11 mouse cellular contexts compared by ENCODE assay signal in genomic region chr19:32186594-32187092, GRCm38 (mm10).
A peak's percentile ranks its signal among the peaks of the same experiment; 100 is the strongest.
DNase-seq lines count a peak whose midpoint lies in the region; ATAC-seq and TF ChIP-seq lines count a peak whose summit lies in the region.
"Had no signal": no experiment of that assay in that cellular context is flagged by ENCODE, and none has a peak within 500 bp of the region (broad histone marks: within the 10 kb centered on the region; RNA-seq: fewer than 3 reads in every experiment).

No protein-coding gene starts in this region.

- no peaks in the 10 kb centered on the region for H3K36me3 ChIP-seq in heart, postnatal 0 days (replicated peaks; ENCODE audit: control insufficient read depth, insufficient read depth, low read length)
- H3K36me3 ChIP-seq in liver, embryonic 14.5 days (replicated peaks; ENCODE audit: control insufficient read depth, insufficient read depth, low read depth): no peaks in the 10 kb centered on the region
- no peaks in the 10 kb centered on the region for H3K36me3 ChIP-seq in thymus, adult 2 months (ENCODE audit: control insufficient read depth, insufficient read depth, low read length)
- H3K36me3 ChIP-seq in midbrain, embryonic 14.5 days (ENCODE audit: control insufficient read depth, insufficient read depth, low read length): no peaks in the 10 kb centered on the region
- H3K36me3 ChIP-seq: hindbrain, embryonic 15.5 days; neural tube, embryonic 12.5 days had no signal

- no peak for TF ChIP-seq CTCF in left cerebral cortex, adult 2 months (IDR thresholded peaks at IDR 0.05)
- TF ChIP-seq CTCF in heart, postnatal 0 days (IDR thresholded peaks at IDR 0.05; ENCODE audit: low read depth): no peak
- no peak for TF ChIP-seq CTCF in liver, embryonic 14.5 days (IDR thresholded peaks at IDR 0.05; ENCODE audit: low read depth)
- no peak for TF ChIP-seq CTCF in thymus, adult 2 months (IDR thresholded peaks at IDR 0.05; ENCODE audit: borderline replicate concordance, control insufficient read depth, extremely low read depth, insufficient read depth, low read length, poor library complexity)

- ATAC-seq in heart, postnatal 0 days (ENCODE audit: insufficient read depth, low read depth): 0 out of 2 replicates have a peak, but pooled peaks have one; percentile 22
- 0 out of 2 replicates have a peak, but pooled peaks have one; percentile 24 for ATAC-seq in liver, embryonic 14.5 days (ENCODE audit: insufficient read depth)
- ATAC-seq in midbrain, embryonic 14.5 days (ENCODE audit: low FRiP score, low TSS enrichment): no peak

- H3K27ac ChIP-seq in left cerebral cortex, adult 2 months: peak overlapping the region; percentile 47
- peak overlapping the region; percentile 74 for H3K27ac ChIP-seq in heart, postnatal 0 days (ENCODE audit: low read depth)
- H3K27ac ChIP-seq in liver, embryonic 14.5 days: peak overlapping the region; percentile 50
- peak overlapping the region; percentile 50; the same call in 1 of the 2 replicates for H3K27ac ChIP-seq in thymus, adult 2 months (ENCODE audit: control insufficient read depth, insufficient read depth, low read length)
- H3K27ac ChIP-seq in midbrain, embryonic 14.5 days (replicated peaks; ENCODE audit: low read depth, low read length): no peak overlapping the region
- H3K27ac ChIP-seq: hindbrain, embryonic 15.5 days; neural tube, embryonic 12.5 days had no signal

- no peak for TF ChIP-seq POLR2A in thymus, adult 2 months (IDR thresholded peaks at IDR 0.05; ENCODE audit: control insufficient read depth, extremely low read depth, insufficient read depth, low read length, poor library complexity)

- H3K9ac ChIP-seq in heart, postnatal 0 days (replicated peaks; ENCODE audit: low read depth, low read length): no peak overlapping the region
- H3K9ac ChIP-seq in liver, embryonic 14.5 days (replicated peaks): 0 out of 2 replicates have a peak overlapping the region, but pooled peaks have one; percentile 19
- H3K9ac ChIP-seq in midbrain, embryonic 14.5 days (replicated peaks; ENCODE audit: low read length): no peak overlapping the region
- H3K9ac ChIP-seq: hindbrain, embryonic 15.5 days; neural tube, embryonic 12.5 days had no signal

- WGBS in heart, postnatal 0 days: 43% methylated on average over 8 of the region's 8 CpGs
- WGBS in liver, embryonic 14.5 days (ENCODE audit: insufficient replicate concordance): 13% methylated on average over 8 of the region's 8 CpGs
- 16% methylated on average over 8 of the region's 8 CpGs for WGBS in thymus, adult 2 months
- WGBS in midbrain, embryonic 14.5 days: 92% methylated on average over 8 of the region's 8 CpGs

- peaks cover 37% of the 10 kb centered on the region for H3K4me1 ChIP-seq in heart, postnatal 0 days (ENCODE audit: control insufficient read depth, insufficient read depth)
- peaks cover 26 to 36% of the 10 kb centered on the region in 2 experiments for H3K4me1 ChIP-seq in liver, embryonic 14.5 days (replicated peaks; ENCODE audit: control insufficient read depth in 2 of 2, insufficient read depth in 2 of 2, low read length in 1 of 2)
- peaks cover 9% of the 10 kb centered on the region for H3K4me1 ChIP-seq in thymus, adult 2 months (replicated peaks; ENCODE audit: control insufficient read depth, insufficient read depth, low read length)
- no peaks in the 10 kb centered on the region for H3K4me1 ChIP-seq in midbrain, embryonic 14.5 days (ENCODE audit: control insufficient read depth, insufficient read depth, low read length)
- H3K4me1 ChIP-seq: hindbrain, embryonic 15.5 days; neural tube, embryonic 12.5 days had no signal

- no peak overlapping the region for H3K4me2 ChIP-seq in heart, postnatal 0 days (ENCODE audit: low read depth, low read length)
- H3K4me2 ChIP-seq in liver, embryonic 14.5 days (ENCODE audit: low read depth): no peak overlapping the region; the same call in 1 of the 2 replicates
- H3K4me2 ChIP-seq in midbrain, embryonic 14.5 days (ENCODE audit: low read length): no peak overlapping the region
- H3K4me2 ChIP-seq: hindbrain, embryonic 15.5 days; neural tube, embryonic 12.5 days had no signal

- TF ChIP-seq EP300 in heart, postnatal 0 days (IDR thresholded peaks at IDR 0.05; ENCODE audit: low read depth): peak; percentile 75; the same call in 1 of the 2 replicates
- TF ChIP-seq EP300 in liver, embryonic 14.5 days (IDR thresholded peaks at IDR 0.05; ENCODE audit: low read depth): no peak

- H3K4me3 ChIP-seq in left cerebral cortex, adult 2 months: no peak overlapping the region
- H3K4me3 ChIP-seq in heart, postnatal 0 days (ENCODE audit: low read depth, low read length): no peak overlapping the region
- no peak overlapping the region for H3K4me3 ChIP-seq in liver, embryonic 14.5 days (ENCODE audit: insufficient read depth in 1 of 2, low read depth in 2 of 2, low read length in 2 of 2)
- H3K4me3 ChIP-seq in thymus, adult 2 months (ENCODE audit: control insufficient read depth, insufficient read depth, low read length): no peak overlapping the region
- H3K4me3 ChIP-seq in midbrain, embryonic 14.5 days (replicated peaks; ENCODE audit: low read depth, low read length): no peak overlapping the region
- H3K4me3 ChIP-seq: hindbrain, embryonic 15.5 days; neural tube, embryonic 12.5 days had no signal

- DNase-seq in left cerebral cortex, adult 2 months (ENCODE audit: extremely low spot score in 1 of 2, low spot score in 2 of 2): no peak
- no peak for DNase-seq in left cerebral cortex, postnatal 14 days (ENCODE audit: low spot score in 2 of 2)
- no peak for DNase-seq in heart, postnatal 0 days (ENCODE audit: low spot score)
- DNase-seq in liver, embryonic 14.5 days (ENCODE audit: low read depth in 3 of 3, low spot score in 3 of 3): peak in 1 of 3 experiments; percentile 26
- peak; percentile 27 for DNase-seq in thymus, adult 2 months
- DNase-seq in embryo, embryonic 11 days: no peak
- no peak for DNase-seq in midbrain, embryonic 14.5 days
- DNase-seq in ovary, postnatal 14 days (ENCODE audit: low spot score): no peak

- intact Hi-C loops in left cerebral cortex, adult 2 months (cut with DNase I): no loop called here
- intact Hi-C loops in left cerebral cortex, postnatal 14 days (cut with DNase I): no loop called here

- H3K27me3 ChIP-seq in heart, postnatal 0 days (ENCODE audit: control insufficient read depth, insufficient read depth, low read length): no peaks in the 10 kb centered on the region
- no peaks in the 10 kb centered on the region for H3K27me3 ChIP-seq in liver, embryonic 14.5 days (ENCODE audit: control insufficient read depth, insufficient read depth, low read length)
- H3K27me3 ChIP-seq in thymus, adult 2 months (ENCODE audit: control insufficient read depth, insufficient read depth, low read length): no peaks in the 10 kb centered on the region
- no peaks in the 10 kb centered on the region for H3K27me3 ChIP-seq in midbrain, embryonic 14.5 days (ENCODE audit: control insufficient read depth, insufficient read depth, low read length)
- H3K27me3 ChIP-seq: hindbrain, embryonic 15.5 days; neural tube, embryonic 12.5 days had no signal

- H3K9me3 ChIP-seq in heart, postnatal 0 days (replicated peaks; ENCODE audit: control insufficient read depth, low read length): no peaks in the 10 kb centered on the region
- H3K9me3 ChIP-seq in liver, embryonic 14.5 days (ENCODE audit: control insufficient read depth, low read length): no peaks in the 10 kb centered on the region
- H3K9me3 ChIP-seq in midbrain, embryonic 14.5 days (ENCODE audit: control insufficient read depth, low read length): no peaks in the 10 kb centered on the region
- H3K9me3 ChIP-seq: G1E; hindbrain, embryonic 15.5 days; neural tube, embryonic 12.5 days had no signal
